Mouse (Mus musculus): ENCODE results near the gene Platr17. TPM values are rescaled to one million over a fixed set of nuclear protein-coding genes. Genes with fewer than 3 reads are reported as not detected.

The Platr17 gene
- polyA plus RNA-seq, 1 experiment = not detected

DNA sequence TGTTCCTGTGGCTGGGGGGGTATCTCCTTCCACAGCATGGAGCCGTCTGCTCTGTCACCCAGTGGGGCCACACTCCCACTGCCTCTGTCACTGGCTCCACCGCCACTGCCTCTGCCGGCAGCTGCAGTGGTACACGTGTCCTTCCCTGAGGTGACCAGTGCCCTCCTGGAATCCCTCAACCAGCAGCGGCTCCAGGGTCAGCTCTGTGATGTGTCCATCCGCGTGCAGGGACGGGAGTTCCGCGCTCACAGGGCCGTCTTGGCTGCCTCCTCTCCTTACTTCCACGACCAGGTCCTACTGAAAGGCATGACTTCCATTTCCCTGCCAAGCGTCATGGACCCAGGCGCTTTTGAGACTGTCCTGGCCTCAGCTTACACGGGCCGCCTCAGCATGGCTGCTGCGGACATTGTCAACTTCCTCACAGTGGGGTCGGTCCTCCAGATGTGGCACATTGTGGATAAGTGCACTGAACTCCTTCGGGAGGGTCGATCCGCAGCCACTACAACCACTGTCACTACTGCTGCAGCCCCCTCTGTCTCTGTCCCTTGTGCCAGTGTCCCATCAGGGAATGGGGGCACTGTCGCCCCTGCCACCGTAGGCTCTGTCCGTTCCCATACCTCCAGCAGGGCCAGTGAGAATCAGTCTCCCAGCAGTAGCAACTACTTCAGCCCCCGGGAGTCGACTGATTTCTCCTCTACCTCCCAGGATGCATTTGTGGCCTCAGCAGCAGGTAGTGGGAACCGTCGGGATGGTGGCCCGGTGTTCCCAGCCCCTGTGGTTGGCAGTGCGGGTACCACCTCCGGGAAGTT, 12.1 kb downstream of the Platr17 start:
- H3K36me3 ChIP-seq (ENCODE audit: control insufficient read depth) = peaks cover 55% of the 10 kb centered on the region
- TF ChIP-seq TAL1 (IDR thresholded peaks at IDR 0.05; ENCODE audit: low read length) (no peak), GATA1 (IDR thresholded peaks at IDR 0.05; ENCODE audit: low read length) (no peak)
- no peaks in the 10 kb centered on the region; the same call in 1 of the 2 replicates for H3K27me3 ChIP-seq (ENCODE audit: control insufficient read depth)
- H3K4me3 ChIP-seq (replicated peaks) = peak overlapping the region; percentile 78
- peaks cover 28% of the 10 kb centered on the region for H3K9me3 ChIP-seq (ENCODE audit: control insufficient read depth, low read length)
- H3K4me1 ChIP-seq (ENCODE audit: control insufficient read depth) = peaks cover 86% of the 10 kb centered on the region

DNA sequence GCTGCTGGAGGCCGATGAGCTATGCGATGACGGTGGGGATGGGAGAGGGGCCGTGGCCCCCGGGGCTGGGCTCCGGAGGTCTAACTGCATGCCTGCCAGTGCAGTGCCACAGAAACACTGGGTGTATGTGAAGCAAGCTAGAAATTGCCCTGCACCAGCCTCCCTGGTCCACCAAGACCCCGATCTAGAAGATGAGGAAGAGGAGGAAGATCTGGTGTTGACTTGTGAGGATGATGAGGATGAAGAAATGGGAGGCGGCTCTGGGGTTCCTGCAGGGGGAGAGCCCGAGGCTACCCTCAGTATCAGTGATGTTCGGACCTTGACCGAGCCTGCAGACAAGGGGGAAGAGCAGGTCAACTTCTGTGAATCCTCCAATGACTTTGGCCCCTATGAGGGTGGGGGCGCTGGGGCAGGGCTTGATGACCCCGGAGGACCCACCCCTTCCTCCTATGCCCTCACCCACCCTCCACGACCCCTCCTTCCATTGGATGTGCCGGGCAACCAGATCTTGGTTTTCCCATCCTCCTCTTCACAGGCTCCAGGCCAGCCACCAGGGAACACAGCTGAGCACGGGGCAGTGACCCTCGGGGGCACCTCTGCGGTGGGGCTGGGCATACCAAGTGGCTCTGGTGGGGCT, 12.8 kb downstream of the Platr17 start:
- Histone ChIP-seq H3K4me3 (replicated peaks) (peak overlapping the region; percentile 78), H3K4me1 (ENCODE audit: control insufficient read depth) (peaks cover 88% of the 10 kb centered on the region), H3K27me3 (ENCODE audit: control insufficient read depth) (no peaks in the 10 kb centered on the region; the same call in 1 of the 2 replicates), H3K36me3 (ENCODE audit: control insufficient read depth) (peaks cover 53% of the 10 kb centered on the region), H3K9me3 (ENCODE audit: control insufficient read depth, low read length) (peaks cover 25% of the 10 kb centered on the region)
- TF ChIP-seq TAL1 (IDR thresholded peaks at IDR 0.05; ENCODE audit: low read length) = no peak
- no peak for TF ChIP-seq GATA1 (IDR thresholded peaks at IDR 0.05; ENCODE audit: low read length)

DNA sequence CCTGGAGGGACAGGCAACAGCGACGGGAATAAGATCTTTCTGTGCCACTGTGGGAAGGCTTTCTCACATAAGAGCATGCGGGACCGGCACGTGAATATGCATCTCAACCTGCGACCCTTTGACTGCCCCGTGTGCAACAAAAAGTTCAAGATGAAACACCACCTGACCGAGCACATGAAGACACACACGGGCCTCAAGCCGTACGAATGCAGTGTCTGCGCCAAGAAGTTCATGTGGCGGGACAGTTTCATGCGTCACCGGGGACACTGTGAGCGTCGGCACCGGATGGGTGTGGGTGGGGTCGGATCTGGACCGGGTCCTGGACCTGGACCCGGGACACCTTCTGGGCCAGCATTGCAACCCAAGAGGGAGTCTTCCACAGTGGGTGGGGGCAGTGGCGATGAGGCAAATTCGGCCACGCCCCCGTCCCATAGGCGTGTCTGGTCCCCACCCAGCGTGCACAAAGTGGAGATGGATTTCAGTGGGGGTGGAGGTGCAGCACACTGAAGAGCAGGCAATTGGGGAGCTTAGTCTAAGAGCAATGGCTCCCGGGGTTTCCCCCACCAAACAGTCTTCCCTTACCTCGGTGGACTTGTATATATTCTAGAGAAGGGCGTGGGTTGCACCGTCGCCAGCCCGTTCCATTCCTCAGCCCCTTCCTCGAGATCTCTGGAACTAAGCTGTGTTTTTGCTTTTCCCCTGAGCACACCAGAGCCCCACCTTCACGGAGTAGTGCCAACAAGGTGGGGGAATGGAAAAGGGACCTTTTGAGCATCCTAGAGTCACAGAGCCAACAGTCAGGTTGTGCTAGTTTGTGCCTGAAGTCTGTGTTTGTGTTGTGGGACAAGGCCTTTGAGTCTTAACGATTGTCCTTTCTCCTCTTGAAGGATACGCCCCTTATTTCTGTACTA, 13.6 kb downstream of the Platr17 start:
- peaks cover 25% of the 10 kb centered on the region for H3K9me3 ChIP-seq (ENCODE audit: control insufficient read depth, low read length)
- peak overlapping the region; percentile 78 for H3K4me3 ChIP-seq (replicated peaks)
- peaks cover 47% of the 10 kb centered on the region for H3K36me3 ChIP-seq (ENCODE audit: control insufficient read depth)
- H3K27me3 ChIP-seq (ENCODE audit: control insufficient read depth) = no peaks in the 10 kb centered on the region; the same call in 1 of the 2 replicates
- TF ChIP-seq GATA1 (IDR thresholded peaks at IDR 0.05; ENCODE audit: low read length) (no peak), TAL1 (IDR thresholded peaks at IDR 0.05; ENCODE audit: low read length) (no peak)
- H3K4me1 ChIP-seq (ENCODE audit: control insufficient read depth) = peaks cover 84% of the 10 kb centered on the region

DNA sequence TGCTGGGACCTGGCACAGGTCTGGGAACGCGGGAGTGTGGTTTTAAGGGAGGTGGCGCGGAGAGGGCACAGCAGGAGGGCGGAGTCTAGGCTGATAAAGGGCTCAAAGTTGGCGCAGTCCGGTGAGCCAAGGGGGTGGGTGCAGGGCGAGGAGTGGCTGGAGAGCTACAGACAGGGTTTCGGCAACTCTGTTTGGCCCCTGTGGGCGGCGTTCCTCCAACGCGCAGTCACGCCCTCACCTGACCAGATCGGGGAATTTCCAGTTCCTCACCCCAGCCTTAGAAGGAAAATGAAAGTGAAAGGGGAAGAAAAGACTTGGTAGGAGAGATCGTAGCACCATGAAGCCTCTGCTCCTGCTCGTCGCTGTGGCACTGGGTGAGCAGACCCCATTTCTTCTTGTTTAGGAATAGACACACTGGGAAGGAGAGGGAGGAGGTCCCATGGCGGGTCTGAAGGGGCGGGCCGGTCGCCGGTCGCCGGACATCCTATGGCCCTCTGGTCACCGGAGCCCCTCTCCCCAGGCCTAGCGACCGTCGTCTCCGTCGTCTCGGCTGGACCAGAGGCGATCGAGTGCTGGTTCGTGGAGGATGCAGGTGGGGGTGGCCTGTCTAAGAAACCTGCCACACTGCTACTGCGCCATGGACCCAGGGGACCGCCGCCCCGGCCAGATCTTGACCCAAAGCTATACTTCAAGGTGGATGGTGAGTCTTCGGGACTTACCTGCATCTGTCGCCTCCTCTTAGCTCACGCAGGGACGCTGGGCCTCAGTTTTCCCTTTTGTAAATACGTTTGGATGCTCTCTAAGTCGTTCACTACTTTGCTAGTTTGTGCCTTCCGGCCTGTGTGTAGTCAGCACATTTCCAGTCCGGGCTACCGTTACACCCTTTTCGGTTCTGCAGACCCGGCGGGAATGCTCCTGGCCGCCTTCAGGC, 14.7 kb downstream of the Platr17 start:
- H3K4me3 ChIP-seq (replicated peaks) = peak overlapping the region; percentile 78
- TF ChIP-seq TAL1 (IDR thresholded peaks at IDR 0.05; ENCODE audit: low read length) (no peak), GATA1 (IDR thresholded peaks at IDR 0.05; ENCODE audit: low read length) (no peak)
- H3K9me3 ChIP-seq (ENCODE audit: control insufficient read depth, low read length) = peaks cover 25% of the 10 kb centered on the region
- peaks cover 39% of the 10 kb centered on the region for H3K36me3 ChIP-seq (ENCODE audit: control insufficient read depth)
- H3K27me3 ChIP-seq (ENCODE audit: control insufficient read depth) = no peaks in the 10 kb centered on the region; the same call in 1 of the 2 replicates
- peaks cover 83% of the 10 kb centered on the region for H3K4me1 ChIP-seq (ENCODE audit: control insufficient read depth)

DNA sequence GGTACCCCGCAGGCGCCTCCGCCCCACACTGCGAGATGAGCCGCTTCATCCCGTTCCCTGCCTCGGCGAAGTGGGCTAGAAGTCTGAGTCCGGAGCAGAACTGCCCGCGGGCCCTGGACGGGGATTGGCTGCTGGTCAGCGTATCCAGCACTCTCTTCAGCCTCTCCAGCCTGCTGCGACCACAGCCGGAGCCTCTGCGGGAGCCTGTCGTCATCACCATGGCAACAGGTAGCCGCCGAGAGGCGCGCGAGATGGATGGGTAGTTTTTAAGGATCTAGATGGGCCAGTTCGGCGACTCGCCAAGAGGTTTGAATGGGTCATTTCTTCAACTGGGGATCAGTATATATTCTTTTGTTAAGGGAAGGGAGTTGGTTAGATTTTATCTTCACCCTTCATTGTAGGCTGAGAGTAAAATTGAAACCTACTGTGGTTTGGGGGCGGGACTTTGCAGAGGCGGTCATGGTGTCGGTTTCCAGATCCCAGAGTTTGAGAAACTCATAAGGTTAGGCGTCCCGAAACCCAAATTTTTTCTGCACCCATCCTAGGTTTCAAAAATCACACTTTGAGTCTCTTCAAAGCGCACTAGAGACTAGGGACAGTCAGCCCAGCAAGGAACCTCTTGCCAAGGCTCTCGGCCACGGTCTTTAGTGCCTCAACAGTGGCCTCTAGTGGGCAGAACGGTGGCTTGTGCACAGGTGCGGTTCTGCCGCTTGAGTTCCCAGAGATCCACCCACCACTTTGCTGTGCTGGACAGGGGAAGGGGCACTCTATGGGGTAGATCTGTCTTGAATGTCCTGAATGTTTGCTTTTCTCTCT, 15.6 kb downstream of the Platr17 start:
- TF ChIP-seq GATA1 (IDR thresholded peaks at IDR 0.05; ENCODE audit: low read length) (no peak), TAL1 (IDR thresholded peaks at IDR 0.05; ENCODE audit: low read length) (no peak)
- Histone ChIP-seq H3K27me3 (ENCODE audit: control insufficient read depth) (no peaks in the 10 kb centered on the region; the same call in 1 of the 2 replicates), H3K36me3 (ENCODE audit: control insufficient read depth) (peaks cover 40% of the 10 kb centered on the region), H3K9me3 (ENCODE audit: control insufficient read depth, low read length) (peaks cover 29% of the 10 kb centered on the region), H3K4me3 (replicated peaks) (peak overlapping the region; percentile 78), H3K4me1 (ENCODE audit: control insufficient read depth) (peaks cover 82% of the 10 kb centered on the region)

DNA sequence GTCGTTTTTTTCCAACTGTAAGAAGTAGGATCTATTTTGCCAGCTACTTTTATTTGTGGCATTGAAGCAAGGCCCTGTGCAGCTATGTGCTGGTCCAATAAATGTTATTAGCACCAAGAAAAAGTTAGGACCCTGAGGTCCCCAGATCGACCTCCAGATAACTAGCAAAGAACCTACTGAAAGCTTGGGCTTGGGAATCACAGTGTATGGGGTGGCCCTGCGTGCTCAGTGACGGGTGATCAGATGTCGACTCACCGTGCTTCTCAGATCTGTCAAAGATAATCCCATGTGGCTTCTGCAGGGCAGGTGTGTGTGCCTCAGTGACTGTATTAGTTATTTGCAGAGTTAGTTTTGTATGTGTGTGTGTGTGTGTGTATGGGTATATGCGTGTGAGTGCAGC, 16.4 kb downstream of the Platr17 start:
- TF ChIP-seq TAL1 (IDR thresholded peaks at IDR 0.05; ENCODE audit: low read length) = no peak
- no peak for TF ChIP-seq GATA1 (IDR thresholded peaks at IDR 0.05; ENCODE audit: low read length)
- H3K4me1 ChIP-seq (ENCODE audit: control insufficient read depth) = peaks cover 84% of the 10 kb centered on the region
- no peaks in the 10 kb centered on the region; the same call in 1 of the 2 replicates for H3K27me3 ChIP-seq (ENCODE audit: control insufficient read depth)
- peak overlapping the region; percentile 78 for H3K4me3 ChIP-seq (replicated peaks)
- peaks cover 48% of the 10 kb centered on the region for H3K36me3 ChIP-seq (ENCODE audit: control insufficient read depth)
- peaks cover 29% of the 10 kb centered on the region for H3K9me3 ChIP-seq (ENCODE audit: control insufficient read depth, low read length)

DNA sequence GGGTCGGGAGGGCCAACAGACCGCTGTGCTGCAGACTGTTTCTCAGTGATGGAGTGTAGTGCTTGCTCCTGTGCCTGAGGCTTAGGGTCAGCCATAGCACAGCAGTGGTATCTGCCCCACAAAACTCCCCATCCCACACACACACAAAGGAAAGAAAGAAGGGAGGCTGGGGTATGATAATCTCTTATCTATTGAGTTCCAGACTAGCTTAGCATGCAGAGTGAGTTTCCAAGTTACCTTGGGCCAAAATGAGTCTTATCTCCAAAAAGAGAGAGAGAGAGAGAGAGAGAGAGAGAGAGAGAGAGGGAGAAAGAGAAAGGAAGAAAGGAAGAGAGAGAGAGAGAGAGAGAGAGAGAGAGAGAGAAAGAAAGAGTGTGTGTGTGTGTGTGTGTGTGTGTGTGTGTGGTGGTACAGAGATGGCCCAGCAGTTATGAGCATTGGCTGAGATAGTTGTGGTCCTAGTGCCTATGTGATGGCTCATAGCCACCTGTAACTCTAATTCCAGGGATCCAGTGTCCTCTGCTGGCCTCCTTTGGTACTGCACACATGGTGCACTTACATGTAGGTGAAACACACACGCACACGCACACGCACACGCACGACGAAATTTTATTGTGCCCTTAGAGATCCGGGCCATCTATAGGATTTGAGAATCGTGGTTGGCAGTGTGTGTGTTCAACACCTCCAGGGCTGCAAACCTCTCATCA, 19.8 kb downstream of the Platr17 start:
- H3K4me3 ChIP-seq (replicated peaks) = no peak overlapping the region
- no peak for TF ChIP-seq GATA1 (IDR thresholded peaks at IDR 0.05; ENCODE audit: low read length)
- no peak for TF ChIP-seq TAL1 (IDR thresholded peaks at IDR 0.05; ENCODE audit: low read length)
- H3K4me1 ChIP-seq (ENCODE audit: control insufficient read depth) = peaks cover 74% of the 10 kb centered on the region
- no peaks in the 10 kb centered on the region for H3K27me3 ChIP-seq (ENCODE audit: control insufficient read depth)
- H3K36me3 ChIP-seq (ENCODE audit: control insufficient read depth) = peaks cover 42% of the 10 kb centered on the region
- H3K9me3 ChIP-seq (ENCODE audit: control insufficient read depth, low read length) = peaks cover 4% of the 10 kb centered on the region
